Mouse (Mus musculus) bone marrow, adult 2 months (tissue): ENCODE measurements at regions not wholly inside any gene's neighbourhood (a gene's known extent, or its start where the extent isn't known, plus 50 kb on each side); places are given as distances from the start of the nearest gene placed in this dataset.

ENCODE experiments used
- CTCF ChIP-seq: fragments of 200-500 bp; IDR thresholded peaks from 2 replicates; pipeline ENCODE4 v1.5.1; 2011; ENCODE audit warnings: low read length, control low read depth; ENCODE audit not compliant: control insufficient read depth, insufficient read depth
- POLR2A ChIP-seq: fragments of 200-500 bp; IDR thresholded peaks from 2 replicates; pipeline ENCODE4 v1.6.1; 2011; ENCODE audit warnings: low read depth, mild to moderate bottlenecking, control low read depth, low read length, borderline replicate concordance; ENCODE audit not compliant: control insufficient read depth

GRCm38 (mm10) chrX:166694219-166694618 lies 108.7 kb upstream of the Egfl6 start:
- TF ChIP-seq CTCF = no peak
- no peak for TF ChIP-seq POLR2A
